Mouse (Mus musculus): ENCODE data around the gene Pde7b.
"Not testable (repeated sequence)": the region's sequence is repeated elsewhere in the genome, so short reads cannot be mapped to it uniquely, and the experiment has no call there.

GRCm38 (mm10) chr10:20517756-20518528 is 206.9 kb downstream of the Pde7b start:
- not testable (repeated sequence) for TF ChIP-seq ZC3H11A, TCF12 (IDR thresholded peaks at IDR 0.05; ENCODE audit: low read depth, low read length)

Measured in CH12.LX (cell line).